Mouse (Mus musculus) kidney, adult 2 months (tissue): ENCODE results near the gene Dbndd2. TPM values are rescaled to one million over a fixed set of nuclear protein-coding genes. Genes with fewer than 3 reads are reported as not detected.

Experiments
- DNase-seq: peaks from one replicate; pipeline ENCODE4 v3.0.0; 2021
- H3K27ac ChIP-seq: fragments of 200-500 bp; 2 replicates; pipeline ENCODE4 v1.5.1; 2012; ENCODE audit warnings: low read depth, low read length, control low read depth, inconsistent platforms; ENCODE audit not compliant: insufficient read depth
- H3K27me3 ChIP-seq: fragments of 200-500 bp; replicated peaks from 2 replicates; pipeline ENCODE4 v1.6.1; 2012; ENCODE audit warnings: mild to moderate bottlenecking, moderate library complexity, low read length, inconsistent platforms; ENCODE audit not compliant: control insufficient read depth, insufficient read depth
- H3K36me3 ChIP-seq: fragments of 200-500 bp; 2 replicates; pipeline ENCODE4 v1.6.1; 2012; ENCODE audit warnings: mild to moderate bottlenecking, moderate library complexity, low read length, inconsistent platforms; ENCODE audit not compliant: control insufficient read depth, insufficient read depth
- H3K4me1 ChIP-seq: fragments of 200-500 bp; 2 replicates; pipeline ENCODE4 v1.6.1; 2011; ENCODE audit warnings: low read length; ENCODE audit not compliant: control insufficient read depth, insufficient read depth
- H3K4me3 ChIP-seq: fragments of 200-500 bp; 2 replicates; pipeline ENCODE4 v1.5.1; 2011; ENCODE audit warnings: mild to moderate bottlenecking, low read depth, low read length, control low read depth; ENCODE audit not compliant: insufficient read depth
- CTCF ChIP-seq: fragments of 200-500 bp; conservative IDR thresholded peaks from 2 replicates; pipeline ENCODE4 v1.5.1; 2011; ENCODE audit warnings: low read depth, mild to moderate bottlenecking, control low read depth, low read length, moderate library complexity, mixed read lengths; ENCODE audit not compliant: insufficient read depth, insufficient read length
- POLR2A ChIP-seq: fragments of 200-500 bp; IDR thresholded peaks from one replicate; pipeline ENCODE4 v1.6.1; 2011; ENCODE audit warnings: low read depth, low read length, control low read depth
- WGBS: fragments of 180-500 bp; shearing (Covaris S2); methylation state at CpG from one replicate; pipeline ENCODE4 v1.1.7; 2018; 5-methylcytosine and 5-hydroxymethylcytosine counted together
- polyA plus RNA-seq: library from polyadenylated mRNA; depleted of rRNA; stranded (reverse); fragments of >200 nt; gene quantifications from 2 replicates; pipeline ENCODE4 v1.2.3, GENCODE M21; 2012

The Dbndd2 gene
- polyA plus RNA-seq, 1 experiment: 36.8 TPM

DNA sequence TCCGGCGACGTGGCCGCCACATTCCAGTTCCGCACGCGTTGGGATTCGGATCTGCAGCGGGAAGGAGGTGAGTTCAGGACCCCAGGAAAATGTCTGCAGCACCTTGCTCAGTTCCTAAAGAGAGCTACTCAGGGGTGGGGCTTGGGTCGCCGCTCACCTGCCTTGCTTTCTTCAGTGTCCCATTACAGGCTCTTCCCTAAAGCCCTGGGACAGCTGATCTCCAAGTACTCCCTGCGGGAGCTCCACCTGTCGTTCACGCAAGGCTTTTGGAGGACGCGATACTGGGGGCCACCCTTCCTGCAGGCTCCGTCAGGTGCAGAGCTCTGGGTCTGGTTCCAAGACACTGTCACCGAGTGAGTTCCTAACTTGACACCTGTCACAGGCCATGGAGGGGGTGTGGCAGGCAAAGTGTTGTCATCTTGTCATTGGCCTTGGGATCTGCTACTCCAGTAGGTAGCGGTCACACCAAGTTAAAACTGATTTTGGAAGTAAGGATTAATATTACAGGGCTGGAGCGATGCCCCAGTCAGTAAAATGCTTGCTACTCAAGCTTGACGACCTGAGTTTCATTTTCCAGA, 11.9 kb downstream of the Dbndd2 start:
- 4% methylated on average over 21 of the region's 21 CpGs for WGBS
- peak; percentile 17 for DNase-seq
- no peak for TF ChIP-seq POLR2A
- TF ChIP-seq CTCF: no peak

DNA sequence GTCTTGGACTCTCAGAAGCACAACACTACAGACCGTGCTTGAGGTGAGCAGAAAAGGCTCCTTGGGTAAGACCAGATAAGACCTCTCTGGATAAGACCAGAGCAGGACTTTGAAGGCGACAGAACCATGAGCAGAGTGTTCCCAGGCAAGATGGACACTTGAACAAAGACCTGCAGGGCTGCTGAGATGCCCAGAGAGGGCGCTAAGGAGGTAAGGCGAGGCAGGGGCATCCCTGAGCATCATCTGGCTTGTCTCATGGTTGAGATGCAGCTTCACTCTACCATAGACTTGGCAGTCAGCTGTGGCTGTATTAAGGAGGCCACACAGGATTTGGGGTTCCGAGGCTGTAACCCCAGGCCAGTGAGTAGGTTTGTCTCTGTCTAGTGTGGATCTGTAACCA, 13.4 kb downstream of the Dbndd2 start:
- Histone ChIP-seq H3K4me1 (peaks cover 4% of the 10 kb centered on the region; the same call in 1 of the 2 replicates), H3K36me3 (peaks cover 9% of the 10 kb centered on the region), H3K27ac (no peak overlapping the region), H3K4me3 (no peak overlapping the region), H3K27me3 (no peaks in the 10 kb centered on the region)
- no peak for DNase-seq
- WGBS: 81% methylated on average over 5 of the region's 5 CpGs
- TF ChIP-seq CTCF: peak; percentile 19; the same call in 1 of the 2 replicates
- TF ChIP-seq POLR2A: no peak

More for the DNA sequence above, 11.9 kb downstream of the Dbndd2 start:
- H3K4me1 ChIP-seq: peaks cover 4% of the 10 kb centered on the region; the same call in 1 of the 2 replicates
- peaks cover 2% of the 10 kb centered on the region for H3K36me3 ChIP-seq
- peak overlapping the region; percentile 99 for H3K4me3 ChIP-seq
- 0 out of 2 replicates have a peak overlapping the region, but pooled peaks have one; percentile 21 for H3K27ac ChIP-seq
- H3K27me3 ChIP-seq: no peaks in the 10 kb centered on the region

DNA sequence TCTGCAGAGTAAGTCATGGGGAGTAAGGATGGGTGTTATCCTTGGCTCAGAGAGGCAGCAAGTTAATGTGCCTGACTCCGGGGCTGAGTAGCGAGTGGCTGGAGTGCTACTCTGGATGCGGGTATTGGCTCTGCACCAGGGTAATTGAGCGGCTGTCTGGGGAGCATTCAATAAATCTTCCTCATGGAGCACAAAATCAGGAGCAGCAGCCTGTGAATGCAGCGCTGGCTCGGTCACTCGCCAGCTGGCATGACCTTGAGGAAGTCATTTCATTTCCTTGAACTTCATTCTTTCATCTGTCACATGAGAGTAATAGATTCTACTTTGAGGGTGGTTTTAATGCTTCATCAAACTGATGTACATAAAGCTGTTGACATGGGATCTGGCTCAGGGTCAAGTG, 14.6 kb downstream of the Dbndd2 start:
- WGBS: 29% methylated on average over 7 of the region's 7 CpGs
- Histone ChIP-seq H3K27me3 (no peaks in the 10 kb centered on the region), H3K4me3 (no peak overlapping the region), H3K27ac (peak overlapping the region; percentile 16; the same call in 1 of the 2 replicates), H3K36me3 (peaks cover 10% of the 10 kb centered on the region), H3K4me1 (peaks cover 4% of the 10 kb centered on the region; the same call in 1 of the 2 replicates)
- no peak for TF ChIP-seq CTCF
- peak; percentile 54 for DNase-seq

DNA sequence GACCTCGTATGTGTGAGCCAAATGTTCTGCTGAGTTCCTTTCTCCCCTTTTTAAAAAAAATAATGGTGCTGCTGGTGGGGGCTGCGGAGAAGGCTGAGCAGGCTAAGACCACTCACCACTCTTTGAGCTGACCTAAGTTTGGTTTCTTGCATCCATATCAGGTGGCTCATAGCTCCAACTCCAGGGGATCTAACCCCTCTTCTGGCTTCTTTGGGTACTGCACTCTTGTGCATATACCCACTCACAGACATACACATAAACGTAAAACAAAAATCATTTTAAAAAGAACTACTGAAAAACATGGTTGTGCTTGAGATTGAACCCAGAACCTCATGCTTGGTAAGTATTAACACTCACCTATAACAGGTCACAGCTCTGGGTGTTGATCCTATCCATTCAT, 19.0 kb downstream of the Dbndd2 start:
- TF ChIP-seq POLR2A (no peak), CTCF (no peak)
- no peak for DNase-seq
- Histone ChIP-seq H3K4me3 (no peak overlapping the region), H3K27me3 (no peaks in the 10 kb centered on the region), H3K4me1 (no peaks in the 10 kb centered on the region), H3K27ac (no peak overlapping the region), H3K36me3 (peaks cover 10% of the 10 kb centered on the region)
- 98% methylated on average over 3 of the region's 3 CpGs for WGBS

DNA sequence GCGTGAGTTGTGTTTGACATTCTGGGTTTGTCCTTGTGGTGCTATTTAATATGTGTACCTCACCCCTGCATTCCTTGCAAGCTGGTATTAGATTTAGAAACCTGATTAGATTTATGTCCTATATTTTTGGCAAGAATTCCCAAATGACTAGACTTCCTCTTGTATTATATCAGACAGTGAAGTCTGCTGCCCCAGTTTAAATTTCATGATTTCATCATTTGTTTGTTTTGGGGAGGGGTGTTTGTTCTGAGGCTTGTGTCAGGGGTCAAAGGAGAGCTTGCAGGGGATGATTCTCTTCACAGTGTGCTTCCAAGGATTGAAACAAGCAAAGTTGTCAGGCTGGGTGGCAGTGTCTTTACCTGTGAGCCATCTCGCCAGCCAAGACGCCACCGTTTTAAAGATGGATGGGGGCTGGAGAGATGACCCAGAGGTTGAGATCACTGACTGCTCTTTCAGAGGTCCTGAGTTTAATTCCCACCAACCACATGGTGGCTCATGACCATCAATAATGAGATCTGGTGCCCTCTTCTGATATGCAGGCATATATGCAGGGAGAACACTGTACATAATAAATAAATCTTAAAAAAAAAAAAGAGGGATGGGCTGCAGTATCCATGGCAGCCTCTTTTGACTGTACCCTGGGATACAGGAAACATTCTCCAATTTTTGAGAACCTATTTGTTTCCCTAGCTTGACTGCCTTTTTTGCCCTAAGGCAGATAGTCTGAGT, 19.9 kb downstream of the Dbndd2 start:
- no peaks in the 10 kb centered on the region for H3K27me3 ChIP-seq
- H3K27ac ChIP-seq: no peak overlapping the region
- TF ChIP-seq POLR2A: no peak
- no peak for TF ChIP-seq CTCF
- H3K36me3 ChIP-seq: peaks cover 10% of the 10 kb centered on the region
- no peaks in the 10 kb centered on the region for H3K4me1 ChIP-seq
- 82% methylated on average over 4 of the region's 4 CpGs for WGBS
- no peak for DNase-seq
- H3K4me3 ChIP-seq: no peak overlapping the region

DNA sequence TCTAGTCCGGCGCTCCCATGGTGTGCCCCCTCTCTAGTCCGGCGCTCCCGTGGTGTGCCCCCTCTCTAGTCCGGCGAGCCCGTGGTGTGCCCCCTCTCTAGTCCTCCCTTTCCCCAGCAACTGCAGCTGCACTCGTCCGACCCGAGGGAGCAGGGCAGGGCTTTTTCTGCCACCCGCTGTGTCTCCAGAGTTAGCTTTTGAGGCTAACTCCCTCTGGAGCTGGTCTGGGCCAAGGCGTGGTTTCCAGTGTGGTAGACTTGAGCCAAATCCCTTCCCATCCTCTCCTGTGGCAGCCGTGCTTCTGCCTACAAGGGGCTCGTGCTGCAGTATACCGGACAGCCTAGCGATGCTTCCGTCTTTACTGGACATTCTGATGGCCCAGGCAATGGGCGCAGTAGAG, 21.9 kb downstream of the Dbndd2 start:
- 90% methylated on average over 19 of the region's 19 CpGs for WGBS

DNA sequence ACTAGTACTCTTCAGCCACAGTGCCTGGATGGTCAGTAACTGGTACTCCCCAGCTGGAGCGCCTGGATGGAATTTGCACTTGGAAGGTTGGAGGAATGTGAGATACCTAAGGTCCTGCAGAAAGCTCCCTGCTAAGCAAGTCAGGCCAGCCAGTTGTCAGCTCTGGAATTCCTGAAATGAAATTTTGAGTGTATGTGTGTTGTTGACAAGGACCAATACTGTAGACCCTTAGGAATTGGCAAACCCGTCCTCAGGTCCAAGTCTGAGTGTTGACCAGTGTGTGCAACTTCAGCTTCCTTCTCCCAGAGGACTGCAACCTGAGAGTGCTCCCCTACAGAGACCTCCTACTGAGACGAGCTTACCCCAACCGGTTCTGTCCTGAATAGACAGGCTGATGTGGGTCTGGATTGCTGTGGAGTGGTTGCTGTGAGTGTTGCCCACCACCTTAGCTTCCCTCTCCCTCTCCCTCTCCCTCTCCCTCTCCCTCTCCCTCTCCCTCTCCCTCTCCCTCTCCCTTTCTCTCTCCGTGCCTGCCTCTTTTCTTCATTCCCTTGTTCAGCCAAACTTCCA, 24.8 kb downstream of the Dbndd2 start:
- WGBS: 25% methylated on average over 5 of the region's 5 CpGs
- TF ChIP-seq CTCF (no peak), POLR2A (no peak)
- Histone ChIP-seq H3K36me3 (no peaks in the 10 kb centered on the region), H3K27ac (peak overlapping the region; percentile 61; the same call in 1 of the 2 replicates), H3K27me3 (no peaks in the 10 kb centered on the region), H3K4me3 (no peak overlapping the region), H3K4me1 (no peaks in the 10 kb centered on the region)
- DNase-seq: peak; percentile 67

More for the DNA sequence above, 21.9 kb downstream of the Dbndd2 start:
- Histone ChIP-seq H3K4me1 (no peaks in the 10 kb centered on the region), H3K27ac (no peak overlapping the region), H3K27me3 (no peaks in the 10 kb centered on the region), H3K4me3 (no peak overlapping the region), H3K36me3 (peaks cover 8% of the 10 kb centered on the region)
- no peak for DNase-seq
- no peak for TF ChIP-seq CTCF
- no peak for TF ChIP-seq POLR2A
